In the genomic region with DNA sequence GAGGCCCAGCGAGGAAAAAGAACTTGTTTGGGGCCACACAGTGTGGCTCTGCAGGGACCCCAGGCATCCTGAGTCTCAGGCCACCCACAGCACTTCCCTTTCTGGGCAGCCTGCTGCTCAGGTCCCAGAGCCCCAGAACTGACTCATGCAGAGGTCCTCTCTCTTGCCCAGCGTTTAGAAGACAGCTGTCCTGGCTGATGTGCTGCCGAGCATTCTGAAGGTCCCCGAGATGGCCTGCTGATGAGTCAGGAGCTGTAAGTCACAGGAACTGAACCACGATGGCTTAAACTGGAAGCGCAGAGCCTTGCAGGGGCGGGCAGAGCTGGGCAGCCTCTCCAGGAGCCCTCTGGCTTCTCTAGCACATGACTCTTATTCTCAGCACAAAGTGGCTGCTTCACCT, we compare ENCODE assay signal across 11 mouse cellular contexts. TPM values are rescaled to one million over a fixed set of nuclear protein-coding genes. Genes with fewer than 3 reads are reported as not detected.
DNase-seq lines count a peak whose midpoint lies in the region; ATAC-seq and TF ChIP-seq lines count a peak whose summit lies in the region.
"Had no signal": no experiment of that assay in that cellular context is flagged by ENCODE, and none has a peak within 500 bp of the region (broad histone marks: within the 10 kb centered on the region; RNA-seq: fewer than 3 reads in every experiment).

No protein-coding gene starts in this region.

- H3K4me2 ChIP-seq in heart, embryonic 12.5 days, result no peak overlapping the region
- no peak overlapping the region for H3K4me2 ChIP-seq in intestine, postnatal 0 days (replicated peaks; ENCODE audit: low read depth)
- H3K4me2 ChIP-seq: neural tube, embryonic 15.5 days had no signal

- no peak overlapping the region for H3K27ac ChIP-seq in heart, embryonic 12.5 days (ENCODE audit: poor library complexity, severe bottlenecking)
- H3K27ac ChIP-seq in embryonic fibroblast, embryonic 13.5 days (ENCODE audit: insufficient read depth, low read length), result peak overlapping the region; percentile 16; the same call in 1 of the 2 replicates
- H3K27ac ChIP-seq in intestine, postnatal 0 days (ENCODE audit: low read depth, low read length), result no peak overlapping the region
- H3K27ac ChIP-seq: neural tube, embryonic 15.5 days had no signal

- no peaks in the 10 kb centered on the region for H3K4me1 ChIP-seq in heart, embryonic 12.5 days (replicated peaks)
- H3K4me1 ChIP-seq in embryonic fibroblast, embryonic 13.5 days (ENCODE audit: control insufficient read depth, insufficient read depth, low read length), result peaks cover 6% of the 10 kb centered on the region; the same call in 1 of the 2 replicates
- H3K4me1 ChIP-seq in intestine, postnatal 0 days (replicated peaks; ENCODE audit: control insufficient read depth, insufficient read depth, low read length), result no peaks in the 10 kb centered on the region
- H3K4me1 ChIP-seq in lung, adult 2 months (ENCODE audit: control insufficient read depth, insufficient read depth, low read length), result no peaks in the 10 kb centered on the region
- H3K4me1 ChIP-seq: neural tube, embryonic 15.5 days had no signal

- DNase-seq in heart, adult 9 months (ENCODE audit: low spot score in 2 of 2), result peak; percentile 63 to 71
- DNase-seq in Muller cell, postnatal 12 days (ENCODE audit: inconsistent ontology term), result peak; percentile 74
- no peak for DNase-seq in cerebellum, adult 18-20 months
- no peak for DNase-seq in urinary bladder, postnatal 4 days (ENCODE audit: low spot score in 2 of 2)
- no peak for DNase-seq in lung, adult 2 months
- DNase-seq: layer of hippocampus, adult 9-11 months; lung, postnatal 10 days had no signal

- TF ChIP-seq POLR2A in embryonic fibroblast, embryonic 13.5 days (IDR thresholded peaks at IDR 0.05; ENCODE audit: low read depth, low read length), result no peak
- TF ChIP-seq POLR2A in lung, adult 2 months (IDR thresholded peaks at IDR 0.05; ENCODE audit: borderline replicate concordance, extremely low read depth, low read depth, low read length), result no peak

- no peaks in the 10 kb centered on the region for H3K36me3 ChIP-seq in heart, embryonic 12.5 days
- H3K36me3 ChIP-seq in intestine, postnatal 0 days (ENCODE audit: control insufficient read depth, insufficient read depth), result no peaks in the 10 kb centered on the region
- H3K36me3 ChIP-seq: neural tube, embryonic 15.5 days had no signal

- peaks cover 6% of the 10 kb centered on the region; the same call in 1 of the 2 replicates for H3K27me3 ChIP-seq in heart, embryonic 12.5 days (replicated peaks)
- no peaks in the 10 kb centered on the region for H3K27me3 ChIP-seq in intestine, postnatal 0 days (replicated peaks; ENCODE audit: control insufficient read depth, insufficient read depth, low read length)
- H3K27me3 ChIP-seq: neural tube, embryonic 15.5 days had no signal

- 33% methylated on average over 7 of the region's 7 CpGs for WGBS in heart, embryonic 12.5 days
- WGBS in intestine, postnatal 0 days, result 45% methylated on average over 7 of the region's 7 CpGs
- WGBS in lung, adult 2 months, result 40% methylated on average over 7 of the region's 7 CpGs

- no peak overlapping the region for H3K9ac ChIP-seq in heart, embryonic 12.5 days
- H3K9ac ChIP-seq in intestine, postnatal 0 days (ENCODE audit: low read depth, low read length), result peak overlapping the region; percentile 7; the same call in 1 of the 2 replicates
- H3K9ac ChIP-seq: neural tube, embryonic 15.5 days had no signal

- TF ChIP-seq CTCF in embryonic fibroblast, embryonic 13.5 days (IDR thresholded peaks at IDR 0.05; ENCODE audit: borderline replicate concordance, insufficient read depth, low read length), result no peak
- no peak for TF ChIP-seq CTCF in intestine, postnatal 0 days (IDR thresholded peaks at IDR 0.05; ENCODE audit: low read depth)
- TF ChIP-seq CTCF in lung, adult 2 months (IDR thresholded peaks at IDR 0.05; ENCODE audit: insufficient read depth, low read length), result no peak

- ATAC-seq in heart, embryonic 12.5 days (ENCODE audit: insufficient number of reproducible peaks, low FRiP score), result no peak
- ATAC-seq in intestine, postnatal 0 days, result no peak

- H3K9me3 ChIP-seq in heart, embryonic 12.5 days (replicated peaks), result no peaks in the 10 kb centered on the region
- no peaks in the 10 kb centered on the region for H3K9me3 ChIP-seq in intestine, postnatal 0 days (ENCODE audit: control insufficient read depth)
- H3K9me3 ChIP-seq: neural tube, embryonic 15.5 days had no signal

- no peak overlapping the region for H3K4me3 ChIP-seq in heart, embryonic 12.5 days
- H3K4me3 ChIP-seq in embryonic fibroblast, embryonic 13.5 days (ENCODE audit: insufficient read depth, low read length), result no peak overlapping the region
- no peak overlapping the region for H3K4me3 ChIP-seq in intestine, postnatal 0 days (ENCODE audit: low read depth, low read length)
- no peak overlapping the region for H3K4me3 ChIP-seq in lung, adult 2 months (replicated peaks; ENCODE audit: extremely low read depth, low read depth, low read length)
- H3K4me3 ChIP-seq: neural tube, embryonic 15.5 days had no signal

RNA-seq across cellular contexts. Expression of gene Ier5l, which starts 13.6 kb away (rescaled TPM):
- polyA plus RNA-seq in heart, embryonic 12.5 days (2016; fragmentation: Nextera tagmentation; extraction: Ambion mirVana), result 1.7 and 2.0 TPM in 2 replicates
- 17.1 and 18.1 TPM in 2 replicates for polyA plus RNA-seq in embryonic fibroblast, embryonic 13.5 days (2011; ENCODE audit: insufficient read length, low read depth, missing spikeins)
- 1.6 and 2.2 TPM in 2 replicates for polyA plus RNA-seq in intestine, postnatal 0 days (2015; fragmentation: Nextera tagmentation; extraction: Ambion mirVana)
- 12.6 and 22.5 TPM in 2 replicates for polyA plus RNA-seq in lung, adult 2 months (2012; rRNA removed)

Comparison
In these comparisons a context has a peak if more than half of its experiments do, and no peak if none do; other contexts are left out.
1. DNase-seq: peak in heart, adult 9 months (2 of 2) and Muller cell, postnatal 12 days (single experiment); none in cerebellum, adult 18-20 months (0 of 2), urinary bladder, postnatal 4 days (0 of 2) and lung, adult 2 months (single experiment).